Mouse (Mus musculus): Measurements from ENCODE around the gene Glt8d2. TPM values are rescaled to one million over a fixed set of nuclear protein-coding genes. Genes with fewer than 3 reads are reported as not detected.

Glt8d2 gene
- polyA plus RNA-seq, 1 experiment from 2014 or later: 9.6 TPM

- H3K9me3 ChIP-seq: no peaks in the 10 kb centered on the region
- under 1% methylated on average over 59 of the region's 61 CpGs for WGBS
- H3K27ac ChIP-seq: peak within 1 kb of the TSS; percentile 81
- peak within 1 kb of the TSS; percentile 68 for H3K4me3 ChIP-seq (replicated peaks)
- no peaks in the 10 kb centered on the region for H3K27me3 ChIP-seq
- H3K36me3 ChIP-seq: peaks cover 6% of the 10 kb centered on the region; the same call in 1 of the 2 replicates
- H3K9ac ChIP-seq (replicated peaks): peak within 1 kb of the TSS; percentile 72
- ATAC-seq (ENCODE audit: insufficient number of reproducible peaks, insufficient read depth, low FRiP score, low TSS enrichment, low read depth): peak; percentile 77
- peaks cover 5% of the 10 kb centered on the region; the same call in 1 of the 2 replicates for H3K4me1 ChIP-seq (replicated peaks)
- H3K4me2 ChIP-seq: peak within 1 kb of the TSS; percentile 62
Observed at GRCm38 (mm10) chr10:82622671-82623552, 67.5 kb downstream of the Glt8d2 start, which contains the start of gene 1190007I07Rik. Gene 1190007I07Rik (minus strand): TSS chr10:82623228.

GRCm38 (mm10) chr10:82622235-82622634 lies 68.2 kb downstream of the Glt8d2 start:
- WGBS: 33% methylated on average over 9 of the region's 9 CpGs
- H3K27ac ChIP-seq: no peak overlapping the region

More at GRCm38 (mm10) chr10:82622235-82622634, 68.2 kb downstream of the Glt8d2 start:
- Histone ChIP-seq H3K4me2 (peak overlapping the region; percentile 62), H3K4me3 (replicated peaks) (peak overlapping the region; percentile 68), H3K27me3 (no peaks in the 10 kb centered on the region), H3K9me3 (no peaks in the 10 kb centered on the region), H3K36me3 (peaks cover 7% of the 10 kb centered on the region; the same call in 1 of the 2 replicates), H3K4me1 (replicated peaks) (peaks cover 5% of the 10 kb centered on the region; the same call in 1 of the 2 replicates), H3K9ac (replicated peaks) (peak overlapping the region; percentile 72)
- no peak for ATAC-seq (ENCODE audit: insufficient number of reproducible peaks, insufficient read depth, low FRiP score, low TSS enrichment, low read depth)

Other genes starting within 250 kb of the Glt8d2 start
- not detected in 2 replicates for gene Gm1553, start 198.0 kb downstream of the Glt8d2 start, polyA plus RNA-seq (2016; fragmentation: Nextera tagmentation; extraction: Ambion mirVana)
- 45.1 and 54.3 TPM in 2 replicates for gene 1190007I07Rik, start 67.4 kb downstream of the Glt8d2 start, polyA plus RNA-seq (2016; fragmentation: Nextera tagmentation; extraction: Ambion mirVana)
- 207 and 209 TPM in 2 replicates for gene Tdg, start 60.8 kb downstream of the Glt8d2 start, polyA plus RNA-seq (2016; fragmentation: Nextera tagmentation; extraction: Ambion mirVana)
- gene Hcfc2, start 5.5 kb upstream of the Glt8d2 start, polyA plus RNA-seq (2016; fragmentation: Nextera tagmentation; extraction: Ambion mirVana): 47.9 and 48.6 TPM in 2 replicates
- gene Nfyb, start 73.5 kb upstream of the Glt8d2 start, polyA plus RNA-seq (2016; fragmentation: Nextera tagmentation; extraction: Ambion mirVana): 61.4 and 66.8 TPM in 2 replicates
- gene Txnrd1, start 143.3 kb upstream of the Glt8d2 start, polyA plus RNA-seq (2016; fragmentation: Nextera tagmentation; extraction: Ambion mirVana): 149 TPM in 2 replicates
- gene Eid3, start 176.0 kb upstream of the Glt8d2 start, polyA plus RNA-seq (2016; fragmentation: Nextera tagmentation; extraction: Ambion mirVana): 0.59 and 0.68 TPM in 2 replicates

Data from limb, embryonic 12.5 days (tissue).